Mouse (Mus musculus) heart, embryonic 14.5 days (tissue): Measurements from ENCODE around the gene Mctp1. TPM values are rescaled to one million over a fixed set of nuclear protein-coding genes. Genes with fewer than 3 reads are reported as not detected.

Experiments
- ATAC-seq: fragments of 200-750 bp; cut with Nextera tagmentation; 2 replicates; pipeline ENCODE4 v1.8.0; 2017; ENCODE audit warnings: low read depth, moderate TSS enrichment; ENCODE audit not compliant: insufficient number of reproducible peaks, insufficient read depth, low FRiP score
- H3K27ac ChIP-seq, 2 experiments: fragments of 200-500 bp in 1 of 2; fragments of 300-500 bp in 1 of 2; sonication (generic) in 1 of 2; replicated peaks in 1 of 2; 2 replicates each; pipeline ENCODE4 v1.5.1; 2012 to 2014; ENCODE audit warnings: low read depth in 2 of 2, low read length in 2 of 2, control low read depth in 1 of 2, mild to moderate bottlenecking in 1 of 2, mixed read lengths in 1 of 2; ENCODE audit not compliant: control insufficient read depth in 1 of 2, insufficient read depth in 1 of 2
- H3K27me3 ChIP-seq: fragments of 300-500 bp; sonication (generic); 2 replicates; pipeline ENCODE4 v1.6.1; 2014; ENCODE audit warnings: mild to moderate bottlenecking, low read length, control low read depth; ENCODE audit not compliant: control insufficient read depth, insufficient read depth
- H3K36me3 ChIP-seq: fragments of 300-500 bp; sonication (generic); 2 replicates; pipeline ENCODE4 v1.6.1; 2014; ENCODE audit warnings: mild to moderate bottlenecking, control low read depth, low read length, mixed read lengths; ENCODE audit not compliant: control insufficient read depth, insufficient read depth
- H3K4me1 ChIP-seq, 2 experiments: fragments of 200-500 bp in 1 of 2; fragments of 300-500 bp in 1 of 2; sonication (generic) in 1 of 2; 2 replicates each; pipeline ENCODE4 v1.6.1; 2012 to 2014; ENCODE audit warnings: low read length in 2 of 2, control low read depth in 1 of 2, mixed read lengths in 1 of 2; ENCODE audit not compliant: control insufficient read depth in 2 of 2, insufficient read depth in 2 of 2
- H3K4me2 ChIP-seq: fragments of 300-500 bp; sonication (generic); 2 replicates; pipeline ENCODE4 v1.6.1; 2014; ENCODE audit warnings: mild to moderate bottlenecking, low read length
- H3K4me3 ChIP-seq, 2 experiments: fragments of 200-500 bp in 1 of 2; fragments of 300-500 bp in 1 of 2; sonication (generic) in 1 of 2; 2 replicates each; pipeline ENCODE4 v1.5.1; 2012 to 2014; ENCODE audit warnings: low read length in 2 of 2, mild to moderate bottlenecking in 2 of 2, control low read depth in 1 of 2, low read depth in 1 of 2, moderate library complexity in 1 of 2; ENCODE audit not compliant: control insufficient read depth in 1 of 2, insufficient read depth in 1 of 2
- H3K9ac ChIP-seq: fragments of 300-500 bp; sonication (generic); 2 replicates; pipeline ENCODE4 v1.6.1; 2014; ENCODE audit warnings: mild to moderate bottlenecking, low read length
- H3K9me3 ChIP-seq: fragments of 300-500 bp; sonication (generic); 2 replicates; pipeline ENCODE4 v1.6.1; 2016; ENCODE audit warnings: low read length, control low read depth; ENCODE audit not compliant: control insufficient read depth
- WGBS: fragments of 180-500 bp; shearing (Covaris S2); extraction: QIAGEN DNeasy Blood & Tissue Kit; methylation state at CpG from one replicate; pipeline ENCODE4 v1.1.7; 2014; 5-methylcytosine and 5-hydroxymethylcytosine counted together
- polyA plus RNA-seq: library from polyadenylated mRNA; unstranded; fragments of >200 nt; fragmentation: Nextera tagmentation; extraction: Ambion mirVana; gene quantifications from 2 replicates; pipeline ENCODE4 v1.2.1, GENCODE M21; 2014

The Mctp1 gene
- polyA plus RNA-seq, 1 experiment from 2014 or later, result 0.45 TPM

DNA sequence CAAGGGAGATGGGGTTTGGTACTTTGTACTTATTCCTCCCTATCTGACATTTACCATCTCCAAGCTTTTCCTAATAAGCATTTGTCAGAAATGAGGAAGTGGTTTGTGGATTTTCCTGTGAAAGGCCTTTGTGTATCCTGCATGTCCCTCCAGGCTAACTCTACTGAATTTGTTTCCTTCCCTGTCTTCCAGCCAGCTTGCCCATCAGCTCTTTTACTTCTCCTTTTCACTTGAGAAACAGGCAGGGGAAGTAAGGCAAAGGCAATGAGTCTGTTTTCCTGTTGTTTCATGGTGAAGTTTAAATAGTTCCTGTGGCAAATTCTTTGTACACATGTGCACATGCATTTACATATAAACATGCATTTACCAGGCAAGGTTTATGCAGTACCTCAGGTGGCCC, 11.6 kb downstream of the Mctp1 start:
- no peaks in the 10 kb centered on the region for H3K27me3 ChIP-seq
- H3K27ac ChIP-seq, result no peak overlapping the region
- H3K4me1 ChIP-seq, result no peaks in the 10 kb centered on the region
- no peaks in the 10 kb centered on the region for H3K9me3 ChIP-seq
- no peak for ATAC-seq
- H3K9ac ChIP-seq, result no peak overlapping the region
- H3K36me3 ChIP-seq, result no peaks in the 10 kb centered on the region
- H3K4me2 ChIP-seq, result no peak overlapping the region
- H3K4me3 ChIP-seq, result no peak overlapping the region

DNA sequence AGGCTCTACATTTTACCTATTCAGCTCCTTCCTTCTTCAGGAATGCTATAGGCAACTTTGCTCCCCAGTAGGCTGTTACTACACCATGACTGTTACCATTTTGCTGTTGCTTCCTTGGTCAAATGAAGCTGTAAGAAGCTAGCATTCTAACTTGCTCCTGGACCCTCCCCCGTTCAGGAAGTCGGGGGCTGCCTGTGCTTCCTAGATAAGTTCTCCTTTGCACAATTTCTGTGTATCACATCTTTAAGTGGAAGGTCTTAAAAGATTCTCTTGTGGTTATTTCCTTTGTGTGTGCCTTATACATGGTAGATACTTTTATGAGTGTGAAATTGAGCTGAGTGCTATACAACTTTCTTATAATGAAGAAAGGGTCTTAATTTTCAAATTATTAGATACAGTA, 25.0 kb downstream of the Mctp1 start:
- Histone ChIP-seq H3K36me3 (no peaks in the 10 kb centered on the region), H3K4me1 (no peaks in the 10 kb centered on the region), H3K27ac (no peak overlapping the region), H3K9ac (no peak overlapping the region), H3K27me3 (no peaks in the 10 kb centered on the region), H3K4me3 (no peak overlapping the region), H3K4me2 (no peak overlapping the region), H3K9me3 (no peaks in the 10 kb centered on the region)
- 61% methylated on average over 2 of the region's 2 CpGs for WGBS
- no peak for ATAC-seq

DNA sequence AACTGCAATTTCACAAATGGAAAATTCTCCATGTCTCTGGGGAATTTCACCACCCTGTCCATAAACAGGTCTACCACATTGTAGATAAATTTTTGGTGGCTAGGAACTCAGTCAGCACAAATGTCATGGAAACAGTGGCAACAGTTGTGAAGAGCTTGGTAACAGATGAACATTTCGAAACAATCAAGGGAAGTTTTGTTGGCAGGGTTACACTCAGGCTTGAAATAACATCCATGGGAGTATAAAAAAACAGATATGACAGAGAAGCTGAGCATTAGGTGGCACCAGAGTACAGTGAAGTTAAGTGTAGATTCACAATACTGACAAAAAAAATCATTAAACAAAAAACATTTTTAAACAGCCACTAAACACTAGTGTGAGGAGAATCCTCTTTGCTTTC, 26.3 kb downstream of the Mctp1 start:
- H3K4me1 ChIP-seq, result no peaks in the 10 kb centered on the region
- H3K4me2 ChIP-seq, result no peak overlapping the region
- no peaks in the 10 kb centered on the region for H3K27me3 ChIP-seq
- no peak overlapping the region for H3K9ac ChIP-seq
- ATAC-seq, result no peak; the same call in 1 of the 2 replicates
- no peak overlapping the region for H3K4me3 ChIP-seq
- no peak overlapping the region for H3K27ac ChIP-seq
- no peaks in the 10 kb centered on the region for H3K36me3 ChIP-seq
- 55% methylated on average over 1 of the region's 1 CpGs for WGBS
- no peaks in the 10 kb centered on the region for H3K9me3 ChIP-seq

DNA sequence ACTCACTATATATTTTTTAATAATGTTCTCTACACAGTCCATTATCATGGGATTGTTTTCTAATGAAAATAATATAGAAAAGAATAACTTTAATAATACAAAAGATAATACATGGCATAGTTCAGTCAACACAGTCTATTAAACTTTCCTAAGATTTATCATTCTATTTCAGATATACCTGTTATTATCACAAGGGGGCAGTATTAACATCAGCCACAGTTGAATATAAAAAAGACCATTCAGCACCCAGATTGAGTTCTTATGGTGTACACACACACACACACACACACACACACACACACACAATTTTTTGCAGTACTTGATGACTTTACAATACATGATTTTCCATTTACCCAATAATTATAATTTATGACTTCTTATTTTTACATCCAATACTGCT, 31.0 kb downstream of the Mctp1 start:
- no peak overlapping the region for H3K4me2 ChIP-seq
- H3K9ac ChIP-seq, result no peak overlapping the region
- H3K9me3 ChIP-seq, result no peaks in the 10 kb centered on the region
- H3K4me3 ChIP-seq, result no peak overlapping the region
- no peaks in the 10 kb centered on the region for H3K27me3 ChIP-seq
- no peaks in the 10 kb centered on the region for H3K4me1 ChIP-seq
- ATAC-seq, result no peak
- no peaks in the 10 kb centered on the region for H3K36me3 ChIP-seq
- H3K27ac ChIP-seq, result no peak overlapping the region

DNA sequence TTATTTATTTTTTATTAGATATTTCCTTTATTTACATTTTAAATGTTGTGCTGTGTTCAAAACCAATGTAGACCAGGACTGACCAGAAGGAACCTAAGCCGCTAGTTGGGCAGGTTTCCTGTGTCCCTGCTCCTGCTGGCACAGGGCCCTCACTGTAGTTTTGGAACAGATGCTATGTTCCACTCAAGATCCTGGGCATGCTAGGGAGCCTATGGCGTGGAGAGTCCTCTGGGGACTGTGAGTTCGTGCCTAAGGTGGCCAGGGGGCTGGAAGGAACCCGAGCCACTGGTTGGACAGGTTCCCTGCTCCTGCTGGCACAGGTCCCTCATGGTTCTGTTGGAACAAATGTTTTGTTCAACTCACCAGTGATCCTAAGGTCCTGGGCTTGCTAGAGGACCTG, 35.8 kb downstream of the Mctp1 start:
- Histone ChIP-seq H3K9me3 (no peaks in the 10 kb centered on the region), H3K36me3 (no peaks in the 10 kb centered on the region), H3K4me2 (no peak overlapping the region), H3K27ac (no peak overlapping the region), H3K27me3 (no peaks in the 10 kb centered on the region), H3K4me3 (no peak overlapping the region), H3K9ac (no peak overlapping the region), H3K4me1 (no peaks in the 10 kb centered on the region)
- no peak for ATAC-seq
- 69% methylated on average over 4 of the region's 4 CpGs for WGBS

DNA sequence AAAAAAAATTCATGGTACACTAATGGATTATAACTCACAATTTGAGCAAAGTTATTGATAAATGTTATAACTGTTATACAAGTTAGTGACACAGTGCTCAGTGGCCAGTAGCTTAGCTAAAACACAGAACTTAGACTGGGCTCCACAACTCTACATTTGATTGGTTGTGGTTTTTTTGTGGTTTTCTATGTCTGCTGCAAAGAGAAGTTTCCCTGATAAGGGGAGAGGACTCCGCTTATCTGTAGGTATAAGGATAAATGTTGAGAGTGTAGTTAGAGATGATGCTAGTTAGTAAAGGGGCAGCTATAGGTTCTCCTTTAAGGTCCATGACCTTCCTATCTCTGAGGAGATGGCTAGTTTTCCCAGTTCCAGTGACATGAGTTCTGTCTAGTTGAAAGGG, 36.7 kb downstream of the Mctp1 start:
- WGBS, result 64% methylated on average over 1 of the region's 1 CpGs
- Histone ChIP-seq H3K4me2 (no peak overlapping the region), H3K9ac (no peak overlapping the region), H3K4me3 (no peak overlapping the region), H3K36me3 (no peaks in the 10 kb centered on the region), H3K27ac (no peak overlapping the region), H3K4me1 (no peaks in the 10 kb centered on the region), H3K27me3 (no peaks in the 10 kb centered on the region), H3K9me3 (no peaks in the 10 kb centered on the region)
- no peak for ATAC-seq

DNA sequence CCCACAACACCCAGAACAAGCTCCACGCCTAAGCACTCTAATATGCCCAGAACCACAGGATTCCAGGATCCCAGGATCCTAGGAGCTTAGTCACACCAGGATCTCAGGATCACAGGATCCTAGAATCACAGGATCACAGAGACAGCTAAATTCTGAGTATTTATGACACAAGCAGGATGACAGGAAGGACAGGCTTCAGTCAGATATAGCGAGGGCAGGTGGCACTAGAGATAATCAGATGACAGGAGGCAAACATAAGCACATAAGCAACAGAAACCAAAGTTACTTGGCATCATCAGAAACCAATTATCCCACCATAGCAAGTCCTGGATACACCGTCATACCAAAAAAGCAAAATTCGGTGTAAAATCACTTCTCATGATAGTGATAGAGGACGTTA, 37.8 kb downstream of the Mctp1 start:
- 77% methylated on average over 5 of the region's 5 CpGs for WGBS
- no peaks in the 10 kb centered on the region for H3K4me1 ChIP-seq
- no peak overlapping the region for H3K9ac ChIP-seq
- H3K4me3 ChIP-seq, result no peak overlapping the region
- no peak overlapping the region for H3K4me2 ChIP-seq
- no peak for ATAC-seq
- H3K36me3 ChIP-seq, result no peaks in the 10 kb centered on the region
- no peaks in the 10 kb centered on the region for H3K27me3 ChIP-seq
- H3K27ac ChIP-seq, result no peak overlapping the region
- H3K9me3 ChIP-seq, result no peaks in the 10 kb centered on the region

DNA sequence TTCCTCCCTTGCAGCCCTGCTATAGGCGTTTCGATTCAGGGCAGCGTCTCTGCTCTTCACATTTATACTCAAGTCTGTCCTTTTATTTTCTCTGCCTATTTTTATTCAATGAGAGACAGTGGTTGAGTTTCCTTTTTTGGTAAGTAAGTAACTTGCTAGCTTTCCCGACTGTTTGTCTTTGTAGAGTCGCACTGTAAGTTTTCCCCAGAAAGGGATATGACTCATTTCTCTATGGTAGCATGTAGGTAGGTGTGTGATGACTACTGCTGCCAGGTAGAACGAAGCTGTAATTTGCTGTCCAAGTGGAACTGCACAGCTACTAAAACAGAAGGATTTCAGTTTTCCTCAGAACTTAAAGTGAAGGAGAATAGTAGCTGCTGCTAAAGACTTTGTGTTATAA, 45.1 kb downstream of the Mctp1 start:
- Histone ChIP-seq H3K36me3 (no peaks in the 10 kb centered on the region), H3K9me3 (no peaks in the 10 kb centered on the region), H3K4me1 (no peaks in the 10 kb centered on the region), H3K27ac (no peak overlapping the region), H3K4me3 (no peak overlapping the region), H3K27me3 (no peaks in the 10 kb centered on the region), H3K4me2 (no peak overlapping the region), H3K9ac (no peak overlapping the region)
- WGBS, result 73% methylated on average over 6 of the region's 6 CpGs
- ATAC-seq, result no peak
